Mouse (Mus musculus) MEL (cell line): ENCODE measurements around the gene Itgb6. TPM values are rescaled to one million over a fixed set of nuclear protein-coding genes. Genes with fewer than 3 reads are reported as not detected.

ENCODE experiments used
- DNase-seq: peaks from one replicate; pipeline ENCODE4 v3.0.0; 2011; ENCODE audit warnings: low read depth, low spot score
- H3K27ac ChIP-seq: 2 replicates; pipeline ENCODE4 v1.5.1; 2012; ENCODE audit warnings: low read depth, mild to moderate bottlenecking, control low read depth, low read length, moderate library complexity; ENCODE audit not compliant: control insufficient read depth
- H3K27me3 ChIP-seq, 2 experiments: fragments of 150-350 bp in 1 of 2; sonication (generic) in 1 of 2; 2 replicates each; pipeline ENCODE4 v1.6.1; 2012; ENCODE audit warnings: low read length in 2 of 2, mild to moderate bottlenecking in 2 of 2, improper control_type of control experiment in 1 of 2, moderate library complexity in 1 of 2; ENCODE audit not compliant: insufficient read depth in 2 of 2, control insufficient read depth in 1 of 2
- H3K36me3 ChIP-seq, 2 experiments: 2 replicates each; pipeline ENCODE4 v1.6.1; 2012 to 2014; ENCODE audit warnings: low read length in 2 of 2, improper control_type of control experiment in 1 of 2, inconsistent platforms in 1 of 2, mild to moderate bottlenecking in 1 of 2; ENCODE audit not compliant: insufficient read depth in 2 of 2, control insufficient read depth in 1 of 2
- H3K4me1 ChIP-seq, 2 experiments: fragments of 150-350 bp in 1 of 2; sonication (generic) in 1 of 2; 2 replicates each; pipeline ENCODE4 v1.6.1; 2012; ENCODE audit warnings: low read length in 2 of 2, improper control_type of control experiment in 1 of 2, mild to moderate bottlenecking in 1 of 2; ENCODE audit not compliant: insufficient read depth in 2 of 2, control insufficient read depth in 1 of 2
- H3K4me3 ChIP-seq, 2 experiments: fragments of 150-350 bp in 1 of 2; sonication (generic) in 1 of 2; 2 replicates each; pipeline ENCODE4 v1.5.1; 2012; ENCODE audit warnings: low read depth in 2 of 2, low read length in 2 of 2, mild to moderate bottlenecking in 2 of 2, moderate library complexity in 2 of 2, control low read depth in 1 of 2, improper control_type of control experiment in 1 of 2; ENCODE audit not compliant: control insufficient read depth in 1 of 2, insufficient read depth in 1 of 2
- H3K79me2 ChIP-seq: 2 replicates; pipeline ENCODE4 v1.6.1; 2012; ENCODE audit warnings: mild to moderate bottlenecking, low read length, moderate library complexity; ENCODE audit not compliant: control insufficient read depth, poor library complexity, insufficient read depth
- H3K9ac ChIP-seq: 2 replicates; pipeline ENCODE4 v1.6.1; 2012; ENCODE audit warnings: low read depth, mild to moderate bottlenecking, control low read depth, low read length, moderate library complexity; ENCODE audit not compliant: control insufficient read depth, poor library complexity, severe bottlenecking
- H3K9me3 ChIP-seq: fragments of 150-350 bp; sonication (generic); replicated peaks from 2 replicates; pipeline ENCODE4 v1.6.1; 2012; ENCODE audit warnings: mild to moderate bottlenecking, low read length, improper control_type of control experiment, moderate library complexity; ENCODE audit not compliant: insufficient read depth
- EP300 ChIP-seq, 2 experiments: IDR thresholded peaks; 2 replicates each; pipeline ENCODE4 v1.6.1; 2011; ENCODE audit warnings: improper control_type of control experiment in 2 of 2, low read length in 2 of 2, low read depth in 1 of 2, mild to moderate bottlenecking in 1 of 2
- ETS1 ChIP-seq: IDR thresholded peaks from 2 replicates; pipeline ENCODE4 v1.6.1; 2012; ENCODE audit warnings: low read depth, mild to moderate bottlenecking, inconsistent platforms, low read length, improper control_type of control experiment, moderate library complexity
- GATA1 ChIP-seq: IDR thresholded peaks from 2 replicates; pipeline ENCODE4 v1.6.1; 2011; ENCODE audit warnings: low read depth, low read length, improper control_type of control experiment
- HCFC1 ChIP-seq: IDR thresholded peaks from 2 replicates; pipeline ENCODE4 v1.6.1; 2012; ENCODE audit warnings: low read depth, mild to moderate bottlenecking, inconsistent platforms, low read length, improper control_type of control experiment, moderate library complexity
- JUND ChIP-seq: IDR thresholded peaks from 2 replicates; pipeline ENCODE4 v1.6.1; 2011; ENCODE audit warnings: low read depth, mild to moderate bottlenecking, improper control_type of control experiment, low read length
- KAT2A ChIP-seq: conservative IDR thresholded peaks from 2 replicates; pipeline ENCODE4 v1.6.1; 2012; ENCODE audit warnings: low read depth, low read length, improper control_type of control experiment, inconsistent platforms
- MAX ChIP-seq: IDR thresholded peaks from 2 replicates; pipeline ENCODE4 v1.6.1; 2011; ENCODE audit warnings: low read length, improper control_type of control experiment
- MXI1 ChIP-seq: IDR thresholded peaks from 2 replicates; pipeline ENCODE4 v1.6.1; 2011; ENCODE audit warnings: mild to moderate bottlenecking, low read depth, low read length, improper control_type of control experiment
- MYC ChIP-seq: IDR thresholded peaks from 2 replicates; pipeline ENCODE4 v1.6.1; 2011; ENCODE audit warnings: low read depth, mild to moderate bottlenecking, low read length, improper control_type of control experiment, moderate library complexity
- NRF1 ChIP-seq: IDR thresholded peaks from 2 replicates; pipeline ENCODE4 v1.6.1; 2014; ENCODE audit warnings: low read depth, mild to moderate bottlenecking, inconsistent platforms, low read length, improper control_type of control experiment, moderate library complexity; ENCODE audit not compliant: poor library complexity, insufficient read depth, severe bottlenecking
- POLR2A ChIP-seq, 2 experiments: IDR thresholded peaks; 2 replicates each; pipeline ENCODE4 v1.6.1; 2011 to 2012; ENCODE audit warnings: low read length in 2 of 2, mild to moderate bottlenecking in 2 of 2, control low read depth in 1 of 2, improper control_type of control experiment in 1 of 2, low read depth in 1 of 2, moderate library complexity in 1 of 2; ENCODE audit not compliant: control insufficient read depth in 1 of 2, insufficient read depth in 1 of 2, poor library complexity in 1 of 2
- RCOR1 ChIP-seq: IDR thresholded peaks from 2 replicates; pipeline ENCODE4 v1.6.1; 2012; ENCODE audit warnings: low read depth, mild to moderate bottlenecking, inconsistent platforms, low read length, improper control_type of control experiment
- SMC3 ChIP-seq: IDR thresholded peaks from 2 replicates; pipeline ENCODE4 v1.6.1; 2011; ENCODE audit warnings: low read depth, low read length, improper control_type of control experiment
- TCF12 ChIP-seq: IDR thresholded peaks from 2 replicates; pipeline ENCODE4 v1.6.1; 2014; ENCODE audit warnings: low read depth, mild to moderate bottlenecking, inconsistent platforms, low read length, improper control_type of control experiment, moderate library complexity
- USF1 ChIP-seq: IDR thresholded peaks from 2 replicates; pipeline ENCODE4 v1.6.1; 2014; ENCODE audit warnings: low read depth, mild to moderate bottlenecking, inconsistent platforms, low read length, improper control_type of control experiment, moderate library complexity
- ZMIZ1 ChIP-seq: IDR thresholded peaks from 2 replicates; pipeline ENCODE4 v1.6.1; 2012; ENCODE audit warnings: low read depth, mild to moderate bottlenecking, inconsistent platforms, low read length, improper control_type of control experiment, moderate library complexity
- polyA plus RNA-seq, 2 experiments: library from polyadenylated mRNA; stranded (reverse) in 1 of 2; unstranded in 1 of 2; fragments of >175 nt in 1 of 2; fragments of >200 nt in 1 of 2; gene quantifications; 2 replicates each; pipeline versions ENCODE4 v1.2.1 to v1.2.4; 2012; ENCODE audit warnings: low replicate concordance in 2 of 2, low read depth in 1 of 2; ENCODE audit not compliant: insufficient read length in 2 of 2, insufficient read depth in 1 of 2, missing spikeins in 1 of 2
- total RNA-seq: library from RNA; depleted of rRNA; stranded (reverse); fragments of 300-350 nt; gene quantifications from 2 replicates; pipeline ENCODE4 v1.2.3, GENCODE M21; 2012

The Itgb6 gene
- total and polyA plus RNA-seq, 3 experiments, result not detected

DNA sequence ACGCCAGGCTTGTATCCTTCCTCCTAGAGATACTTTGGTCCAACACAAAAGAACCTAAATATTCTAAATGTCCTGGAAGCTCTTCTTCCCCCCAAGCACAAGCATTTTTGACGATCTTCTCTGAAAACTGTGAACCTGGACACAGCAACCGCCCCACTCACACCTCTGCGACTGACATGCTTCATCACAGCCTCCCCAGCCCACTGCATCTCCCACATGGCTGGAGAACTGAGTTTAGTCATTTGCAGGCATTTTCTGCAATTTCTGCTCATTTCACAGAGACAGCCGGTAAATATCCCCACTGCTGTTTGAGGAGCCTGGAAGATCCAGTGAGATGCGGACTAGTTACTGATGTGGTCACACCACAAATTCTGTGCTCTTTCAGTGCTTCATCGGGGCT, 107.7 kb downstream of the Itgb6 start:
- H3K79me2 ChIP-seq, result no peaks in the 10 kb centered on the region
- no peak overlapping the region for H3K27ac ChIP-seq
- no peak for DNase-seq
- no peaks in the 10 kb centered on the region for H3K4me1 ChIP-seq
- no peaks in the 10 kb centered on the region for H3K9me3 ChIP-seq
- H3K36me3 ChIP-seq, result no peaks in the 10 kb centered on the region
- no peaks in the 10 kb centered on the region; a peak in 1 of 4 replicates for H3K27me3 ChIP-seq
- H3K4me3 ChIP-seq, result no peak overlapping the region
- H3K9ac ChIP-seq, result no peak overlapping the region
- TF ChIP-seq HCFC1 (no peak), POLR2A (IDR thresholded peaks at IDR 0.05; ENCODE audit: control insufficient read depth in 1 of 2, insufficient read depth in 1 of 2, low read depth in 1 of 2, low read length in 2 of 2, poor library complexity in 1 of 2) (no peak), MXI1 (no peak), NRF1 (no peak), ETS1 (no peak), TCF12 (no peak)

DNA sequence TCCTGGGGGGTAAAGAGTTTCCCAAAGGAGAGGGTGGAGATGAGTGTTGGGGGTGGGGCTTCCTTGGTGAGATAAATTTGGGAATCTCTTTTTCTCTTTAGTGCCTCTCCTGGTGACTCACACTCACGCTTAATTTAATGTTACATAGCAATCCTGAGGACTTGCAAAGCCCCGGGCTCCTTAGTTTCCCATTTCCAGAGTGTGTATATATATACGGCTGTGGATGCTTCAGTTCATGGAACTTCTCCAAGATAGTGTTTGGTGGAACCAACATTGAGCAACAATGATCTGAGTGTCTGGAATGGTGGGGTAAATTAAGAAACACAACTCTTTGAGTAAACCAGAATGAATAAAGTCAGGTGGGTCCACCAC, 108.6 kb downstream of the Itgb6 start:
- H3K79me2 ChIP-seq, result no peaks in the 10 kb centered on the region
- no peaks in the 10 kb centered on the region for H3K9me3 ChIP-seq
- H3K27me3 ChIP-seq, result no peaks in the 10 kb centered on the region; a peak in 1 of 4 replicates
- no peaks in the 10 kb centered on the region for H3K4me1 ChIP-seq
- TF ChIP-seq POLR2A (IDR thresholded peaks at IDR 0.05; ENCODE audit: control insufficient read depth in 1 of 2, insufficient read depth in 1 of 2, low read depth in 1 of 2, low read length in 2 of 2, poor library complexity in 1 of 2) (no peak), HCFC1 (no peak), KAT2A (no peak), SMC3 (no peak), EP300 (IDR thresholded peaks at IDR 0.05; ENCODE audit: low read depth in 1 of 2, low read length in 2 of 2) (no peak)
- no peak overlapping the region for H3K9ac ChIP-seq
- no peak overlapping the region for H3K27ac ChIP-seq
- H3K36me3 ChIP-seq, result no peaks in the 10 kb centered on the region
- no peak for DNase-seq
- H3K4me3 ChIP-seq, result no peak overlapping the region

DNA sequence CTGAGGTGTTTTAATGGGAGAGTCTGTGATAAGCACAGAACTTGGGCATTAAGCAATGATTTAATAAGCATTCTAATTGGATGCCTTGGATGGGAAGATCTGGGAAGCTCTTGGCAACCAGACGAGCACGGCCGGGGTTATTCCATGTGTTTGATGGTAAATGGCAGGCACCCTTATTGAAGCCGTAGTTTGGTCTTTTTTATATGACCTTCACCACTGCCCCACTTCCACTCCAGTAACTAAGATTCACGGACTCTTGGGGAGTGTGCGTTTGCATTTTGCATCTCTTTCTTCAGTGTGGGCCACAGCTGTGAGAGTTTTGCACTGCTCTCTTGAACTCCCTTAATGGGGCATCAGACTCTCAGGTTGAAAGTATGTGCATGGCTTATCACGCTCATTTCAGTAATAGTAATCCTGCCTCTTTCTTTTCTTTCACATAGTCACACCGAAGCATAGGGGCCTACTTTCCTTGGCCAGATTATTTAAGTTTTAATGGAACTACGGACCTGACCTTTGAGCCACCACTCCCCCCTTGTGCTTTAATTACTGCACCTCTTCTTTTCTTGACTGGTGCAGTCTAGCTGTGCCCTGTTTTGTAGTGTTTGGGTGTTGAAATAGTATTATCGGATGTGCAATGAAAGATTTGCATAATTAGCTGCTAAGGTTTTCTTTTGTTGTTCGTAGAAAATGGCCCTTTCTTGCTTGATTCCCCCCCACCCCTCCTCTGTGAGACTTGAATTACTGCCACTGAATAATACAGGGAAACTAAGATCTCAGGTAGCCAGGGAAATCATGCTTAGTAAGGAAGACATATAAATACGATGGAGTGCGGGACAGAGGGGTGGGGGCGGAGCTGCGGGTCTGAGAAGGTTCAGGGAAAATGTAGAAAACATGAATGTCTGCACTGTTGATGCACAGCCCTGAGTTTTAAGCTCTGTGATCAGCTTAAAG, 109.3 kb downstream of the Itgb6 start:
- DNase-seq, result no peak
- Histone ChIP-seq H3K27ac (no peak overlapping the region), H3K79me2 (no peaks in the 10 kb centered on the region), H3K9me3 (no peaks in the 10 kb centered on the region), H3K36me3 (no peaks in the 10 kb centered on the region), H3K4me1 (no peaks in the 10 kb centered on the region), H3K9ac (no peak overlapping the region), H3K27me3 (no peaks in the 10 kb centered on the region; a peak in 1 of 4 replicates), H3K4me3 (no peak overlapping the region)
- TF ChIP-seq MYC (no peak), ZMIZ1 (no peak), GATA1 (no peak), SMC3 (no peak), RCOR1 (no peak), USF1 (no peak), KAT2A (no peak), MAX (no peak), JUND (no peak)
